Mouse (Mus musculus) limb, embryonic 11.5 days (tissue): Measurements from ENCODE around the gene Ntm. TPM values are rescaled to one million over a fixed set of nuclear protein-coding genes. Genes with fewer than 3 reads are reported as not detected.

ENCODE experiments used
- ATAC-seq: fragments of 200-750 bp; cut with Nextera tagmentation; 2 replicates; pipeline ENCODE4 v1.8.0; 2017; ENCODE audit warnings: low read depth; ENCODE audit not compliant: insufficient number of reproducible peaks, low FRiP score, low TSS enrichment
- DNase-seq: peaks from one replicate; pipeline ENCODE4 v3.0.0-alpha.2; 2015; ENCODE audit warnings: low spot score
- H3K27ac ChIP-seq: fragments of 300-500 bp; sonication (generic); replicated peaks from 2 replicates; pipeline ENCODE4 v1.5.1; 2014; ENCODE audit warnings: low read depth, mild to moderate bottlenecking, low read length
- H3K27me3 ChIP-seq: fragments of 300-500 bp; sonication (generic); 2 replicates; pipeline ENCODE4 v1.6.1; 2014; ENCODE audit warnings: mild to moderate bottlenecking, low read length, mixed read lengths; ENCODE audit not compliant: control insufficient read depth, insufficient read depth
- H3K36me3 ChIP-seq: fragments of 300-500 bp; sonication (generic); 2 replicates; pipeline ENCODE4 v1.6.1; 2014; ENCODE audit warnings: mild to moderate bottlenecking, low read length, moderate library complexity, mixed read lengths; ENCODE audit not compliant: control insufficient read depth, insufficient read depth
- H3K4me1 ChIP-seq: fragments of 300-500 bp; sonication (generic); 2 replicates; pipeline ENCODE4 v1.6.1; 2014; ENCODE audit warnings: low read length, mixed read lengths; ENCODE audit not compliant: control insufficient read depth, insufficient read depth
- H3K4me2 ChIP-seq: fragments of 300-500 bp; sonication (generic); 2 replicates; pipeline ENCODE4 v1.6.1; 2014; ENCODE audit warnings: low read depth, mild to moderate bottlenecking, moderate library complexity; ENCODE audit not compliant: severe bottlenecking
- H3K4me3 ChIP-seq: fragments of 300-500 bp; sonication (generic); 2 replicates; pipeline ENCODE4 v1.5.1; 2014; ENCODE audit warnings: low read depth, low read length
- H3K9ac ChIP-seq: fragments of 300-500 bp; sonication (generic); 2 replicates; pipeline ENCODE4 v1.6.1; 2014; ENCODE audit warnings: mild to moderate bottlenecking, low read length
- H3K9me3 ChIP-seq: fragments of 300-500 bp; sonication (generic); 2 replicates; pipeline ENCODE4 v1.6.1; 2016; ENCODE audit warnings: low read length; ENCODE audit not compliant: control insufficient read depth
- WGBS: fragments of 180-500 bp; shearing (Covaris S2); extraction: QIAGEN DNeasy Blood & Tissue Kit; methylation state at CpG from one replicate; pipeline ENCODE4 v1.1.7; 2014; 5-methylcytosine and 5-hydroxymethylcytosine counted together
- polyA plus RNA-seq: library from polyadenylated mRNA; unstranded; fragments of >200 nt; fragmentation: Nextera tagmentation; extraction: Ambion mirVana; gene quantifications from 2 replicates; pipeline ENCODE4 v1.2.1, GENCODE M21; 2014

The Ntm gene
- polyA plus RNA-seq, 1 experiment from 2014 or later = 16.2 TPM

DNA sequence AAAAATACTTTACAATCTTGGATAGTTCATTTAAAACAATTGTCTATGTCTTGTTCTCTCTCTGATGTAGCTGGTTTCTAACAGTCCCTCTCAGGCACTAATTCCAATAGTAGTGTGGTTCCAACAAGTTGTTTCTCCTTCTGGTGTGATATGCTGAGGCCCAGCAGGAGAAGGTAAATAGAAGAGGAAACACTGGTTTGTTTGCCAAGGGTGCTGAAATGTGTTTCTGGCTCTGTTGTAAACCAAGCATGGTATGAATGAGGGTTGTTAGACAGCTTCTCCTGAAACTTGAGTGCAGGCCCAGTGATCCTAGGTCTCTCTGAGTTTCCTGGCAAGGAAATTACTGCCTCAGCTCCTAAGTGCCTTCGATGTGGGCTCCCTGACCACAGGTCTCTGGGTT, 985.7 kb downstream of the Ntm start:
- Histone ChIP-seq H3K27ac (no peak overlapping the region), H3K27me3 (no peaks in the 10 kb centered on the region), H3K4me2 (no peak overlapping the region), H3K4me1 (no peaks in the 10 kb centered on the region), H3K4me3 (no peak overlapping the region), H3K9me3 (no peaks in the 10 kb centered on the region), H3K9ac (no peak overlapping the region), H3K36me3 (no peaks in the 10 kb centered on the region)
- WGBS = 93% methylated on average over 1 of the region's 1 CpGs
- no peak for ATAC-seq
- DNase-seq = no peak

DNA sequence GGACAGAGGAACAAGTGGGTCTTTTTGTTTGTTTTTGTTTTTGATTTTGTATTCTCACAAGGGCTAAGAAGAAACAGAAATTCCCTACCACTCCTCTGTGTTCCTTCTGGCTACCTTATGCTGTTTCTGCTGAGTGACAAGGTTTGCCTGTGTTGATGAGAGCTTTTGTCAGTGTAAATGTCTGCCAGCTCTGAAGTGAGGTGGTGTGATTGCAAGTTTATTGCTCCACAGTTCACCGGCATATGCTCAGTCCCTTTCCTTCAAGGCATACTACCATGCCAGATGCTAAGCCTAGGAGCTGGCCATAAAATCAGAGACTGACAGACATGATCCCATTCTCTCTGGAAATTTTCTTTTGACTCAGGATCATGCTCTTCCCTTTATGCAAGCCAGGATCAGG, 993.5 kb downstream of the Ntm start:
- no peak for DNase-seq
- no peak for ATAC-seq
- no peaks in the 10 kb centered on the region for H3K36me3 ChIP-seq
- WGBS = 25% methylated on average over 1 of the region's 1 CpGs
- no peaks in the 10 kb centered on the region for H3K9me3 ChIP-seq
- H3K4me2 ChIP-seq = no peak overlapping the region
- H3K9ac ChIP-seq = no peak overlapping the region
- H3K4me1 ChIP-seq = no peaks in the 10 kb centered on the region
- H3K4me3 ChIP-seq = no peak overlapping the region
- H3K27me3 ChIP-seq = no peaks in the 10 kb centered on the region
- H3K27ac ChIP-seq = no peak overlapping the region
